16 mouse cellular contexts compared by ENCODE assay signal in the genomic region with DNA sequence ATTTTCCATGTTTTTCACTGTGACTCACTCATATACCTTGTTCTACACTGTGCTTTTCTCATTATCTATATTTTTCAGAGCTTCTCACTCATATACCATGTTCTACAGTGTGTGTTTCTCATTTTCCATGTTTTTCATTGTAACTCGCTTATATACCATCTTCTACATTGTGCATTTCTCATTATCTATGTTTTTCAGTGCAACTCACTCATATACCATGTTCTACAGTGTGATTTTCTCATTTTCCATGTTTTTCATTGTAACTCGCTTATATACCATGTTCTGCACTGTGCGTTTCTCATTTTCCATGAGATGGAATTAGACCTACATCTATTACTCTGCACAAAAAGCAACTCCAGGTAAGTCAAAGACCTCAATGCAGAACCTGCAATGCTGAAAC.
DNase-seq lines count a peak whose midpoint lies in the region.
"Had no signal": no experiment of that assay in that cellular context is flagged by ENCODE, and none has a peak within 500 bp of the region (broad histone marks: within the 10 kb centered on the region; RNA-seq: fewer than 3 reads in every experiment).

No protein-coding gene starts in this region.

- peak; percentile 35 for DNase-seq in retina, postnatal 1 day
- DNase-seq in retina, embryonic 14.5 days (ENCODE audit: low spot score) = no peak
- DNase-seq in Muller cell, postnatal 12 days (ENCODE audit: inconsistent ontology term) = peak; percentile 57
- peak; percentile 54 for DNase-seq in forelimb bud, embryonic 11.5 days (ENCODE audit: low read depth, low spot score)
- no peak for DNase-seq in cerebellum, adult 9-10 months
- DNase-seq in cerebellum, postnatal 36 days = no peak
- no peak for DNase-seq in c-Kit-positive CD71-positive TER-119-positive erythroid progenitor cells, embryonic 14.5 days (ENCODE audit: low spot score)
- DNase-seq: cerebellum, postnatal 10 days; embryo, embryonic 11 days; forebrain, postnatal 0 days; gastrocnemius, adult 2 months; layer of hippocampus, postnatal 36 days; lung, postnatal 10 days; midbrain, embryonic 14.5 days; right cerebral cortex, postnatal 4 days; thymus, postnatal 25 days had no signal

Comparison
In these comparisons a context has a peak if more than half of its experiments do, and no peak if none do; other contexts are left out.
1. DNase-seq: peak in retina, postnatal 1 day (single experiment), Muller cell, postnatal 12 days (single experiment) and forelimb bud, embryonic 11.5 days (single experiment); none in retina, embryonic 14.5 days (single experiment), cerebellum, adult 9-10 months (single experiment), cerebellum, postnatal 36 days (0 of 2) and c-Kit-positive CD71-positive TER-119-positive erythroid progenitor cells, embryonic 14.5 days (single experiment).